Mouse (Mus musculus): ENCODE data around the gene S100a4.

Gene S100a4

GRCm38 (mm10) chr3:90599401-90599800, 4.2 kb upstream of the S100a4 start:
- no peak for DNase-seq (ENCODE audit: low read depth in 2 of 2, low spot score in 2 of 2)

GRCm38 (mm10) chr3:90600036-90600435, 3.5 kb upstream of the S100a4 start:
- DNase-seq (ENCODE audit: low read depth in 2 of 2, low spot score in 2 of 2), result no peak

GRCm38 (mm10) chr3:90600458-90601195, 2.9 kb upstream of the S100a4 start:
- no peak for DNase-seq (ENCODE audit: low read depth in 2 of 2, low spot score in 2 of 2)

- DNase-seq (ENCODE audit: low read depth in 2 of 2, low spot score in 2 of 2), result no peak
Measured at GRCm38 (mm10) chr3:90601486-90602110, 2.0 kb upstream of the S100a4 start, which contains the start of gene Gm42674. Gene Gm42674 (plus strand): TSS chr3:90601904.

GRCm38 (mm10) chr3:90604416-90604815, 845 bp downstream of the S100a4 start:
- no peak for DNase-seq (ENCODE audit: low read depth in 2 of 2, low spot score in 2 of 2)

- no peak for DNase-seq (ENCODE audit: low read depth in 2 of 2, low spot score in 2 of 2)
Measured at GRCm38 (mm10) chr3:90605049-90605448, 1.5 kb downstream of the S100a4 start.

- DNase-seq (ENCODE audit: low read depth in 2 of 2, low spot score in 2 of 2), result no peak
Measured at GRCm38 (mm10) chr3:90605736-90606135, 2.2 kb downstream of the S100a4 start.

GRCm38 (mm10) chr3:90606185-90606584, 2.6 kb downstream of the S100a4 start:
- DNase-seq (ENCODE audit: low read depth in 2 of 2, low spot score in 2 of 2), result no peak

- no peak for DNase-seq (ENCODE audit: low read depth in 2 of 2, low spot score in 2 of 2)
Measured at GRCm38 (mm10) chr3:90607361-90607760, 3.8 kb downstream of the S100a4 start.

- no peak for DNase-seq (ENCODE audit: low read depth in 2 of 2, low spot score in 2 of 2)
Measured at GRCm38 (mm10) chr3:90608223-90608622, 4.7 kb downstream of the S100a4 start, which contains the start of gene S100a5. Gene S100a5 (plus strand): TSS chr3:90608523.

GRCm38 (mm10) chr3:90609102-90609501, 5.5 kb downstream of the S100a4 start:
- DNase-seq (ENCODE audit: low read depth in 2 of 2, low spot score in 2 of 2), result no peak

- no peak for DNase-seq (ENCODE audit: low read depth in 2 of 2, low spot score in 2 of 2)
Measured at GRCm38 (mm10) chr3:90611494-90611893, 7.9 kb downstream of the S100a4 start.

- no peak for DNase-seq (ENCODE audit: low read depth in 2 of 2, low spot score in 2 of 2)
Measured at GRCm38 (mm10) chr3:90612061-90612460, 8.5 kb downstream of the S100a4 start.

GRCm38 (mm10) chr3:90612728-90613291, 9.2 kb downstream of the S100a4 start, which contains the start of gene S100a6:
Gene S100a6 (plus strand): TSS chr3:90612882.
- DNase-seq (ENCODE audit: low read depth in 2 of 2, low spot score in 2 of 2), result peak; percentile 59 to 80

- no peak for DNase-seq (ENCODE audit: low read depth in 2 of 2, low spot score in 2 of 2)
Measured at GRCm38 (mm10) chr3:90613461-90614147, 10.0 kb downstream of the S100a4 start.

- no peak for DNase-seq (ENCODE audit: low read depth in 2 of 2, low spot score in 2 of 2)
Measured at GRCm38 (mm10) chr3:90614148-90614530, 10.6 kb downstream of the S100a4 start.

- DNase-seq (ENCODE audit: low read depth in 2 of 2, low spot score in 2 of 2), result no peak
Measured at GRCm38 (mm10) chr3:90614611-90615251, 11.2 kb downstream of the S100a4 start.

- peak; percentile 63 to 75 for DNase-seq (ENCODE audit: low read depth in 2 of 2, low spot score in 2 of 2)
Measured at GRCm38 (mm10) chr3:90615415-90615814, 11.8 kb downstream of the S100a4 start.

GRCm38 (mm10) chr3:90615911-90616310, 12.3 kb downstream of the S100a4 start:
- no peak for DNase-seq (ENCODE audit: low read depth in 2 of 2, low spot score in 2 of 2)

- no peak for DNase-seq (ENCODE audit: low read depth in 2 of 2, low spot score in 2 of 2)
Measured at GRCm38 (mm10) chr3:90617586-90617985, 14.0 kb downstream of the S100a4 start.

GRCm38 (mm10) chr3:90621552-90621951, 18.0 kb downstream of the S100a4 start:
- DNase-seq (ENCODE audit: low read depth in 2 of 2, low spot score in 2 of 2), result no peak

All from CD8-positive naive resting alpha-beta T cell, adult 2 months (primary cell).